Mouse (Mus musculus) gastrocnemius, postnatal 10 days (tissue): ENCODE measurements around the gene Sap30bp. TPM values are rescaled to one million over a fixed set of nuclear protein-coding genes. Genes with fewer than 3 reads are reported as not detected.

Experiments used
- DNase-seq: peaks from one replicate; pipeline ENCODE4 v3.0.0; 2021; ENCODE audit warnings: mixed read lengths
- total RNA-seq, 2 experiments: library from RNA; stranded (reverse); gene quantifications; 2 replicates each; pipeline ENCODE4 v1.2.3; 2021

Sap30bp gene
- total RNA-seq, 2 experiments from 2014 or later: 16.6 to 24.5 TPM

DNA sequence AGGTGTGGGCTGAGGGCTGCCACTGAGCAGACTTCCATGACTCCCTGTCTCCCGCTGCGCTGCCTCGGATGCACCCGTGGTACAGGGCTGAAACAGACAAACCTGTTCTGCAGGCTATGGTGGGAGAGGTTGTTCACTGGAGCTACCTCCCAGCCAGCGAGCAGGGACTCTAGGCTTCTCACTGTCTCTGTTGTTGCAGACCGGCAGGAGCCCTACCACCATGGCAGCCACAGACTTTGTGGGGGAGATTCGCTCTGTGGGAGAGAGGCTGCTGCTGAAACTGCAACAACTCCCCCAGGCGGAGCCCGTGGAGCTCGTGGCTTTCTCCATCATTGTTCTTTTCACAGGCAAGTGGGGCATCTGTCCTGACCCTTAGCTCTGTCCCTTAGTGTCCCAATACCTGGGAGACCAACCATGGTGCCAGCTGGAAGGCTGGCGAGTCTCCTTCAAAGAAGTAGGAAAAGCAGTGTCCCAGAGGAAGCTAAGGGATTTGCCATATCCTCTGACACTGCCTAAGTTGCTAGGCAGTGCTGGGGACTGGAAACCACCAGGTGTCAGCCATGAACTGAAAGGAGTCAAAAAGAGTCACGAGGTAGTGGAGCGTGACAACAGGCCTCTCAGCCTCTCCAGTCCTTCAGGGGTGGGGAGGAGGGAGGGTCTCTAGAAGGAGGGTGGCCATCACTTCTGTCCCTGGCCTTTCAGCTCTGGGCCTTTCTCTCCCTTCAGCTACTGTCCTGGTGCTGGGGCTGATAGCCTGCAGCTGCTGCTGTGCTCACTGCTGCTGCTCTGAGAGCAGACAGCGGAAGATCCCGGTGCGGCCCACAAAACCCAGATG, 27.9 kb upstream of the Sap30bp start:
- no peak for DNase-seq

DNA sequence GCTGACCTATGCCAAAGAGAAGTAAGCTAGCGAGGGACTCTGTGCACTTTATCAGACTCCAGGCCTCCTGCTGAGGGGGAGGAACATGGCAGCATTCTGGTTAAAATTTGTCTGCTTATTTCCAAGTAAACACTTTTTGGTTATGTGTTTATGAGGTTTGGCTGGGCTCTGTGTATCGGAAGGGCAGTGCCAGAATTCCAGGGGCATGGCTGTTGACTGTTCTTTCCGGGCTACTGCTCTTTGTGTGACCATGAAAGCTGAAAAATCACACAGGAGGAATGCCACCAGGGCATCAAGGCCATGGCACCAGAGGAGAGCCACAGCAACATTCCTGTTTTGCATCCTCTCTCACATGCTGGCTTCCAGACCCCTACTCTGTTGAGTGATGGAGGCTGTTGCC, 27.0 kb upstream of the Sap30bp start:
- DNase-seq: no peak

- DNase-seq: no peak
Measured at GRCm38 (mm10) chr11:115906521-115906920, 26.6 kb upstream of the Sap30bp start.

- no peak for DNase-seq
Measured at GRCm38 (mm10) chr11:115911134-115911561, 21.9 kb upstream of the Sap30bp start.

- DNase-seq: no peak
Measured at GRCm38 (mm10) chr11:115911632-115912376, 21.3 kb upstream of the Sap30bp start, which contains the start of gene Smim6. TSS of gene Smim6 (plus strand) at chr11:115912017.

DNA sequence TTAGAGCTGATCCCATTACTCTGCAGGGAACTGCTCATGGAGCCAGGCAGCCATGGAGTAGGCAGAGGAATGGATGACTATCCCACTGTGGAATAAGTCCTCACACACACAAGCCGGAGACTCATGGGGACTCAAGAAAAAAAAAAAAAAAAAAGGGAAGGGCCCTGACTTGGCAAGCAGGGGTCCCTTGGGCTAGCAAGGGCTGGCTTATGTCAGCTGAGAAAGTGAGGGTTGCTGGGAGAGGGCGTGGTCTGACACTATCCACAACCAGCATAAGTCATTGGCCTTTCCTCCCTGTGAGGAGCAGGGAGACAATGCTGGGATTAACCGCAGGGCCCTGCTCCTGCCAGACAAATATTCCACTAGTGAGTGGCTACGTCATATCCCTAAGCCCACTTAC, 16.5 kb upstream of the Sap30bp start:
- DNase-seq: no peak

DNA sequence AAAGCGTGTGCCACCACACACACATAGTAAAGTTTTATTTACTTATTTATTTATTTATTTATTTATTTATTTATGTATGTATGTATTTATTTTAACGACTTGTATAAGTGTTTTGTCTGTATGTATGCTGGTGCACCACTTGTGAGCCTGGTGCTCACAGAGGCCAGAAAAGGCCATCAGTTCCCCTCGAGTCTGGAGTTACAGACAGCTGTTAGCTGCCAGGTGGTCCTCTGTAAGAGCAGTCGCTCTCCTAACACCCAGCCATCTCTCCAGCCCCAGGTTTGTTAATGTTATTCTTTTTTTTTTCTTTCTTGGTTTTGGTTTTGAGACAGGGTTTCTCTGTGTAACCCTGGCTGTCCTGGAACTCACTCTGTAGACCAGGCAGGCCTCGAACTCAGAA, 14.4 kb upstream of the Sap30bp start:
- no peak for DNase-seq

DNA sequence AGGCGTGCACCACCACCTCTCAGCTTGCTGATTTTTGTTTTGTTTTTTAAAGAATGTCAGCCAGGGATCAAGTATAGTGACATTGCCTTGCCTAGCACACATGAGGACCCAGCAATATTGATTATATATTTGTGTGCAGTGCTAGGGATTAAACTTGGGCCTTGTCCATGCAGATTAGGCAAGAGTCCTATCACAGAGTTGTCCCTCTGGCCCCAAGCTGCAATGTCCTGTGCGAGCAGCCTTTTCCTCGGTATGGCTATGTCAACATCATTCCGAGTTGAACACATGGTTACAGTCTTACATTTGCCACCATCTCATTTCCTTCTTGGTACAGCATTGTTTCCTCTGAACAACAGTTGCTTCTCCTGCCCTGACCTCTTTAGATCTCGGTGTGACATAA, 14.0 kb upstream of the Sap30bp start:
- no peak for DNase-seq

DNA sequence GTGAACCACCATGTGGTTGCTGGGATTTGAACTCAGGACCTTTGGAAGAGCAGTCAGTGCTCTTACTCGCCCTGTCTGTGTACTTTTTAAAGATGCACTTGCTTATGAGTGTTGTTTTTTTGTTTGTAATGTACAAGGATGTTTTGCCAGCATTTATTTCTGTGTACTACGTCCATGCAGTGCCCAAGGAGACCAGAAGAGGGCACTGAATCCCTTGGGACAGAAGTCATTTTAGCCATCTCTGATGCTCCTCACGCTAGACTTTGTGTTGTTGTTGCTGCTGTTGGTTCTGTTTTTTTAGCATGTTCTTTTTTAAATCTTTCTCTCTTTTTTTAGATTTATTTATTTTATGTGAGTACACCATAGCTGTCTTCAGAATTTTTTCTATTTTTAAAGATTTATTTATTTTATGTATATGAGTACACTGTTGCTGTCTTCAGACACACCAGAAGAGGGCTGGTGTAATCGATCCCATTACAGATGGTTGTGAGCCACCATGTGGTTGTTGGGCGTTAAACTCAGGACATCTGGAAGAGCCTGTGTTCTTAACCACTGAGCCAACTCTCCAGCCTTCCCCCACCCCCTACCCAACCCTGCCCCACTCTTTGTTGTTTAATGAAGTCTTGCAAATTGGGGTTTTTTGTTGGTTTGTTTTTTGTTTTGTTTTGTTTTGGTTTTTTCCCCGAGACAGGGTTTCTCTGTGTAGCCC, 12.8 kb upstream of the Sap30bp start:
- DNase-seq: peak; percentile 35

DNA sequence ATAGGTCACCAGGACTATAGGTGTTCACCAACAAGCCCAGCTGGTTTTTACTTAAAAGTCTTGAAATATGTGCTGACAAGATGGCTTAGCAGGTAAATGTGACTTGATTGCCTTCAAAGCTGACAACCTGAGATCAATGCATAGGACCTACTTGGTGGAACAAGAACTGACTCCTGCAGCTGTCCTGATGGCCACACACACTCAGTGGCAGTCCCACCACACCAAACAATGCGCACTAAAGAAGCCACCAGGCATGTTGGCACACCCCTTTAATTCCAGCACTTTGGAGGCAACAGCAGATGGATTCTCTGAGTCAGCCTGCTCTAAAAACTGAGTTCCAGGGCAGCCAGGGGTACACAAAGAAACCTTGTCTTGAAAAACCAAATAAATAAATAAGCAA, 11.1 kb upstream of the Sap30bp start:
- no peak for DNase-seq

GRCm38 (mm10) chr11:115929031-115929430, 4.1 kb upstream of the Sap30bp start:
- no peak for DNase-seq

DNA sequence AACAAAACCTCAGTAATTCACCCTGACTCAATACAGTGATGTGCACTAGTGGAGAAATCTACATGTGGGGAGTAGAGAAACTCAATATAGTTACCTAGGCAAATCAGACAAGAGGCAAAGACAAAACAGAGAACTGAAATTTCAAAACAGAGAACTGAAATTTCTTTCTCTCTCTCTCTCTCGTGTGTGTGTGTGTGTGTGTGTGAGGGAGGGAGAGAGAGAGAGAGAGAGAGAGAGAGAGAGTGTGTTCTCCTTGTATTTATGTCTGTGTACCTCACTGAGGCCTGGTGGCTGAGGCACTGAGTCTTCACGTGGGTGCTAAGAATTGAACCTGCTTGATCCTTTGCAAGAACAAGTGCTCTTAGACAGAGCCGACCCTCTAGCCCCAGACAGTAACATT, 3.3 kb upstream of the Sap30bp start:
- DNase-seq: no peak

- no peak for DNase-seq
Measured at GRCm38 (mm10) chr11:115931235-115931634, 1.8 kb upstream of the Sap30bp start.

DNA sequence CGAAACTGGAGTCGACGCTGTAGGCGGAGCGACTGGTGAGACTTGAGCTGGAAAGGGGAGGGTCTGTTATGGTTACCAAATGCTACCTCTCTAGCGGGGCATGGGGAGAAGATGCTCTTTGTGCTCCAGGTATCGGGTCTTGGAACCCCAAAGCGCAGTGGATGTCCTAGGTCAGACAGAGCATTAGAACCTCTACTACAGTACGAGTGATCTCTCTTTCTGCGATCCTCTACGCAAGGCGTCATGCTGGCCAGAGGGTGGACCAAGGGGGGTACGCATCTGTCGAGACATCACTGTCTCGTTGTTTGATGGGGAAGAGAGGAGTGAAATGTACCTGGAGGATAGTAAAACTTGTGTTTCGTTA, 647 bp downstream of the Sap30bp start:
- no peak for DNase-seq

- DNase-seq: peak; percentile 61
Measured at GRCm38 (mm10) chr11:115939690-115940329, 6.7 kb downstream of the Sap30bp start.

- DNase-seq: no peak
Measured at GRCm38 (mm10) chr11:115941980-115942379, 8.9 kb downstream of the Sap30bp start.

DNA sequence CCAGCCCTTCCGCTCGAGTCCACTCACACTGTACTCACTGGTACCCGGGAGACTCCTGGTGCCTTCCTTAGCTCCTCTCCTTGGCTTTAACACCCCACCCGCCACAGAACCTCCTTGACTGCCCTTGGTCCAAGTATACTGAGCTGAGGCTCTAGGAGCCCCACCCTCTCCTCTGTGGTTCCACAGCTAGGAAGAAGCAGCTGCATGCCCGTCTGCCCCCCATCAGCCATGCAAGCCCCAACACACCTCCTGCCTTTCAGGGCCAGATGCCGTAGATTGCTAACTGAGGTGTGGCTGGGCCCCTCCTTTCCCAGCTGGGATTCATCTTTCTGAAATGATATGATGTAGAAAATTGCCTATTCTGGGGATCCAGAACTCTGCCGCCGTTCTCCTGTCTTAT, 12.2 kb downstream of the Sap30bp start:
- DNase-seq: no peak

GRCm38 (mm10) chr11:115946221-115946828, 13.2 kb downstream of the Sap30bp start:
- DNase-seq: no peak

DNA sequence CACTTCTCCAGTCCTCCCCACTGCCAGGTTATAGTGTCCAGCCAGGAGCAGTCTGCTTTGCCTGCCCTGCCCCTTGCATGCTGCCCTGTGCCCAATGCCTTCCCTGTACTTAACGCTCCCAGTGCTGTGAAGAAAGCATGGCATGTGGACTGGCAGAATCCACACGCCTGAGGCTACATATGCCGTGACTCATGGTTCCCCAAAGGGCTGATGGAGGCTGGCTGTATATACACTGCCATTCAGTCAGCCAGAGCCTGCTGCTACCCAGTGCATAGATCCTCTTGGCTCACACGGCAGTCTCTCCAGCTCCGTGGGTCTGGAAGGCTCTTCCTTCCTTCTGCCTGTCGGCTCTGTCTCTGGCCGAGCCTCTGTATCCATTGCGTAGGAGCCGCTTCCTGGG, 15.2 kb downstream of the Sap30bp start:
- no peak for DNase-seq

- DNase-seq: no peak
Measured at GRCm38 (mm10) chr11:115950719-115951118, 17.6 kb downstream of the Sap30bp start.

DNA sequence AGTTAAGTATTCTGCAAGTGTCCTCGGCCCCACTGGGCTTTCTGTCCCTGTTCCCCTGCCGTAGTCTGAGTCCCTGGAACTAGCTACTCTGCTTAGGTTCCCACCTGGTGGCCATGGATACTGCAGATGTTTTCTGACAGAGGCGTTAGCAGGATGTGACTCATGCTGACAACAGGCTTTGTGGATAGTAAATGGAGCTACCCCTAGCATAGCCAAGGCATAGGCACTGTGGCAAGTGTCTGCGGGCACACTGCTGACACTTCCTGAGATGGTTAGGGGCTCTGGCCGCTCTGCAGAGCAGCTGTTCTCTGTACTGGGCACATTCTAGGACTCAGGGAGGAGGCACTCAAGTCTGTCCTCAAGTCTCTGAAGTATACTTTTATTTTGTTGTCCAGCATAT, 21.6 kb downstream of the Sap30bp start:
- DNase-seq: no peak
